Mouse (Mus musculus) intestine, postnatal 0 days (tissue): ENCODE measurements around the gene Rfx2. TPM values are rescaled to one million over a fixed set of nuclear protein-coding genes. Genes with fewer than 3 reads are reported as not detected.

Source experiments
- ATAC-seq: fragments of 200-750 bp; cut with Nextera tagmentation; 2 replicates; pipeline ENCODE4 v1.8.0; 2017; ENCODE audit warnings: mild to moderate bottlenecking, moderate TSS enrichment, moderate library complexity
- H3K27ac ChIP-seq: fragments of 300-500 bp; sonication (generic); 2 replicates; pipeline ENCODE4 v1.5.1; 2014; ENCODE audit warnings: mild to moderate bottlenecking, low read depth, low read length, moderate library complexity
- H3K27me3 ChIP-seq: fragments of 300-500 bp; sonication (generic); replicated peaks from 2 replicates; pipeline ENCODE4 v1.6.1; 2014; ENCODE audit warnings: low read length, mixed read lengths; ENCODE audit not compliant: control insufficient read depth, insufficient read depth
- H3K36me3 ChIP-seq: fragments of 300-500 bp; sonication (generic); 2 replicates; pipeline ENCODE4 v1.6.1; 2014; ENCODE audit warnings: mild to moderate bottlenecking, moderate library complexity; ENCODE audit not compliant: control insufficient read depth, insufficient read depth
- H3K4me1 ChIP-seq: fragments of 300-500 bp; sonication (generic); replicated peaks from 2 replicates; pipeline ENCODE4 v1.6.1; 2014; ENCODE audit warnings: antibody characterized with exemption, low read length, mixed read lengths; ENCODE audit not compliant: control insufficient read depth, insufficient read depth
- H3K4me2 ChIP-seq: fragments of 300-500 bp; sonication (generic); replicated peaks from 2 replicates; pipeline ENCODE4 v1.6.1; 2014; ENCODE audit warnings: low read depth, mild to moderate bottlenecking, moderate library complexity
- H3K4me3 ChIP-seq: fragments of 300-500 bp; sonication (generic); 2 replicates; pipeline ENCODE4 v1.5.1; 2014; ENCODE audit warnings: low read depth, low read length
- H3K9ac ChIP-seq: fragments of 300-500 bp; sonication (generic); 2 replicates; pipeline ENCODE4 v1.6.1; 2014; ENCODE audit warnings: mild to moderate bottlenecking, low read depth, low read length
- H3K9me3 ChIP-seq: fragments of 300-500 bp; sonication (generic); 2 replicates; pipeline ENCODE4 v1.6.1; 2016; ENCODE audit warnings: mixed run types; ENCODE audit not compliant: control insufficient read depth
- CTCF ChIP-seq: sonication (generic); IDR thresholded peaks from 2 replicates; pipeline ENCODE4 v1.5.1; 2016; ENCODE audit warnings: low read depth, mild to moderate bottlenecking, control low read depth, antibody characterized with exemption, moderate library complexity
- WGBS: fragments of 180-500 bp; shearing (Covaris S2); extraction: QIAGEN DNeasy Blood & Tissue Kit; methylation state at CpG from one replicate; pipeline ENCODE4 v1.1.7; 2014; 5-methylcytosine and 5-hydroxymethylcytosine counted together
- polyA plus RNA-seq: library from polyadenylated mRNA; unstranded; fragments of >200 nt; fragmentation: Nextera tagmentation; extraction: Ambion mirVana; gene quantifications from 2 replicates; pipeline ENCODE4 v1.2.1, GENCODE M21; 2015

Gene Rfx2
- polyA plus RNA-seq, 1 experiment from 2014 or later, result 1.6 TPM

GRCm38 (mm10) chr17:56829795-56830194, 1.0 kb downstream of the Rfx2 start:
- 3% methylated on average over 27 of the region's 27 CpGs for WGBS
- no peak for ATAC-seq
- no peaks in the 10 kb centered on the region for H3K9me3 ChIP-seq

GRCm38 (mm10) chr17:56829171-56829570, 1.6 kb downstream of the Rfx2 start:
- H3K36me3 ChIP-seq, result no peaks in the 10 kb centered on the region
- no peaks in the 10 kb centered on the region for H3K4me1 ChIP-seq
- H3K27me3 ChIP-seq, result 0 out of 2 replicates have a peak, but pooled peaks cover 13% of the 10 kb centered on the region
- H3K9me3 ChIP-seq, result no peaks in the 10 kb centered on the region
- peak overlapping the region; percentile 87 for H3K4me2 ChIP-seq
- no peak overlapping the region for H3K27ac ChIP-seq
- H3K9ac ChIP-seq, result no peak overlapping the region
- TF ChIP-seq CTCF, result no peak
- peak overlapping the region; percentile 71 for H3K4me3 ChIP-seq
- 41% methylated on average over 11 of the region's 11 CpGs for WGBS
- no peak for ATAC-seq

More at GRCm38 (mm10) chr17:56829795-56830194, 1.0 kb downstream of the Rfx2 start:
- no peak for TF ChIP-seq CTCF
- 0 out of 2 replicates have a peak, but pooled peaks cover 13% of the 10 kb centered on the region for H3K27me3 ChIP-seq
- no peak overlapping the region for H3K27ac ChIP-seq
- H3K9ac ChIP-seq, result no peak overlapping the region; the same call in 1 of the 2 replicates
- peak overlapping the region; percentile 87 for H3K4me2 ChIP-seq
- peak overlapping the region; percentile 71 for H3K4me3 ChIP-seq
- H3K4me1 ChIP-seq, result no peaks in the 10 kb centered on the region
- no peaks in the 10 kb centered on the region for H3K36me3 ChIP-seq

- Histone ChIP-seq H3K4me1 (no peaks in the 10 kb centered on the region), H3K9ac (no peak overlapping the region), H3K4me2 (no peak overlapping the region), H3K36me3 (no peaks in the 10 kb centered on the region), H3K9me3 (no peaks in the 10 kb centered on the region), H3K27me3 (0 out of 2 replicates have a peak, but pooled peaks cover 13% of the 10 kb centered on the region), H3K4me3 (no peak overlapping the region), H3K27ac (no peak overlapping the region)
- no peak for TF ChIP-seq CTCF
- ATAC-seq, result peak; percentile 7; the same call in 1 of the 2 replicates
- 49% methylated on average over 2 of the region's 2 CpGs for WGBS
Measured at GRCm38 (mm10) chr17:56826718-56827117, 4.1 kb downstream of the Rfx2 start.

GRCm38 (mm10) chr17:56823352-56823751, 7.5 kb downstream of the Rfx2 start:
- H3K4me2 ChIP-seq, result no peak overlapping the region
- no peak overlapping the region for H3K27ac ChIP-seq
- H3K36me3 ChIP-seq, result no peaks in the 10 kb centered on the region
- no peak for ATAC-seq
- 57% methylated on average over 2 of the region's 2 CpGs for WGBS
- H3K27me3 ChIP-seq, result no peaks in the 10 kb centered on the region
- TF ChIP-seq CTCF, result no peak
- H3K9me3 ChIP-seq, result no peaks in the 10 kb centered on the region
- no peak overlapping the region for H3K9ac ChIP-seq
- H3K4me1 ChIP-seq, result no peaks in the 10 kb centered on the region
- H3K4me3 ChIP-seq, result no peak overlapping the region

GRCm38 (mm10) chr17:56822380-56822779, 8.4 kb downstream of the Rfx2 start:
- Histone ChIP-seq H3K9me3 (no peaks in the 10 kb centered on the region), H3K9ac (no peak overlapping the region), H3K27ac (no peak overlapping the region), H3K4me1 (no peaks in the 10 kb centered on the region), H3K27me3 (no peaks in the 10 kb centered on the region), H3K4me3 (no peak overlapping the region), H3K36me3 (no peaks in the 10 kb centered on the region), H3K4me2 (no peak overlapping the region)
- WGBS, result 51% methylated on average over 2 of the region's 2 CpGs
- no peak for TF ChIP-seq CTCF
- no peak for ATAC-seq

GRCm38 (mm10) chr17:56819694-56820111, 11.1 kb downstream of the Rfx2 start:
- no peaks in the 10 kb centered on the region; the same call in 1 of the 2 replicates for H3K36me3 ChIP-seq
- H3K27me3 ChIP-seq, result no peaks in the 10 kb centered on the region
- no peak overlapping the region for H3K27ac ChIP-seq
- no peak for ATAC-seq
- no peaks in the 10 kb centered on the region for H3K9me3 ChIP-seq
- no peaks in the 10 kb centered on the region for H3K4me1 ChIP-seq
- H3K9ac ChIP-seq, result no peak overlapping the region
- no peak overlapping the region for H3K4me3 ChIP-seq
- no peak overlapping the region for H3K4me2 ChIP-seq
- 61% methylated on average over 8 of the region's 8 CpGs for WGBS
- TF ChIP-seq CTCF, result no peak
